8 mouse cellular contexts compared by ENCODE assay signal in the genomic region with DNA sequence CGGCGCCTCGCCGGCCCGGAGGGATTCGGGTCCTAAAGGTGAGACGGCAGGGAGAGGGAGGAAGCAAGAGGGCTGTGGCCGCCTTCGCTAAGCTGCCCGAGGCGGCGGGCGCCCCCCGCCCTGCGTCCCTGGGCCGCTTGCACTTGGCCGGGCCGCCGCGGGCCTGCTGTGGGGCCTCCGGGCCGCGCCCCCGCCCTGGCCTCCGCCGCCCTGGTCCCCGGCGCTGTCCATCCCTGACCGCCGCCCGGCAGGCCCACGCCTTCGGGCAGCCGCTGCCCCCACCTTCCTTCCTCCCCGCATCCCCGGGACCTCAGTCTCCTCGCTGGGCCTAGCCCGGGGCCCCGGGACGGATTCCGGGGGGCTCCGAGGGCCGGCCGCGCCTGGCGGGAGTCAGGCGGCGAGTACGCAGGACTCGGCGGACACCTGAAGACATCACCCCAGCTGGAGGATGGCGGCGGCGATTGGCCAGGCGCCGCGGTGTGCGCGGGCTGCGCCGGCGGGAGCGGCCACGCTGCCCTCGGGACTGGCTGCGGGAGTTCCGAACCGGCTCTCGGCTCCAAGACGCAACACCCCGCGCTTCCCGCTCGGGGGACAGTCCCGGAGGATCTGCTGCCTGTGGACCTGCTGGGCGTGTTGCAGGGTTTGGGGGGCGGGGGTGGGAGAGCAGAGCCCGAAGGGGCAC. TPM values are rescaled to one million over a fixed set of nuclear protein-coding genes. Genes with fewer than 3 reads are reported as not detected.
DNase-seq lines count a peak whose midpoint lies in the region; ATAC-seq lines count a peak whose summit lies in the region.

No protein-coding gene starts in this region.

- peak; percentile 37 for DNase-seq in 3T3-L1 (ENCODE audit: low read depth, low spot score)
- DNase-seq in Muller cell, postnatal 12 days (ENCODE audit: inconsistent ontology term) = peak; percentile 69
- peak; percentile 12 to 50 for DNase-seq in gastrocnemius, postnatal 36 days
- DNase-seq in kidney, postnatal 10 days = peak; percentile 66
- DNase-seq in thymus, postnatal 25 days = peak; percentile 38

- H3K4me2 ChIP-seq in liver, embryonic 15.5 days = peak overlapping the region; percentile 88
- peak overlapping the region; percentile 95 for H3K4me2 ChIP-seq in neural tube, embryonic 12.5 days (replicated peaks)

- peaks cover 65% of the 10 kb centered on the region for H3K4me1 ChIP-seq in liver, embryonic 15.5 days (replicated peaks)
- peaks cover 4% of the 10 kb centered on the region for H3K4me1 ChIP-seq in neural tube, embryonic 12.5 days

- no peaks in the 10 kb centered on the region for H3K9me3 ChIP-seq in liver, embryonic 15.5 days (replicated peaks)
- no peaks in the 10 kb centered on the region for H3K9me3 ChIP-seq in neural tube, embryonic 12.5 days

- intact Hi-C loops in gastrocnemius, postnatal 36 days (cut with DNase I) = no loop called here

- H3K9ac ChIP-seq in liver, embryonic 15.5 days = peak overlapping the region; percentile 100
- H3K9ac ChIP-seq in neural tube, embryonic 12.5 days = peak overlapping the region; percentile 93

- H3K4me3 ChIP-seq in liver, embryonic 15.5 days (replicated peaks) = peak overlapping the region; percentile 100
- H3K4me3 ChIP-seq in neural tube, embryonic 12.5 days = peak overlapping the region; percentile 98

- H3K27ac ChIP-seq in liver, embryonic 15.5 days (replicated peaks) = peak overlapping the region; percentile 98
- peak overlapping the region; percentile 75 for H3K27ac ChIP-seq in neural tube, embryonic 12.5 days

- peak; percentile 21; the same call in 1 of the 2 replicates for ATAC-seq in common myeloid progenitor, adult 5-6 weeks (replicated peaks; ENCODE audit: low read depth, poor library complexity, severe bottlenecking)
- ATAC-seq in liver, embryonic 15.5 days (ENCODE audit: insufficient read depth) = peak; percentile 60
- peak; percentile 85 for ATAC-seq in neural tube, embryonic 12.5 days (ENCODE audit: low FRiP score, low read depth)

- no peaks in the 10 kb centered on the region for H3K27me3 ChIP-seq in liver, embryonic 15.5 days
- H3K27me3 ChIP-seq in neural tube, embryonic 12.5 days (replicated peaks) = no peaks in the 10 kb centered on the region

- peaks cover 20% of the 10 kb centered on the region for H3K36me3 ChIP-seq in liver, embryonic 15.5 days (replicated peaks)
- H3K36me3 ChIP-seq in neural tube, embryonic 12.5 days = 0 out of 2 replicates have a peak, but pooled peaks cover 4% of the 10 kb centered on the region

- under 1% methylated on average over 68 of the region's 78 CpGs for WGBS in liver, embryonic 15.5 days (ENCODE audit: insufficient replicate concordance)
- under 1% methylated on average over 73 of the region's 78 CpGs for WGBS in neural tube, embryonic 12.5 days

RNA-seq across cellular contexts. Expression of a gene that starts 0.5 kb away (rescaled TPM):
- 6.0 and 10.7 TPM in 2 replicates for total RNA-seq in common myeloid progenitor, adult 5-6 weeks (2017)
- total RNA-seq in gastrocnemius, postnatal 36 days (2021) = 1 to 10 TPM; 1.9 to 2.2 TPM
- polyA plus RNA-seq in liver, embryonic 15.5 days (2015; fragmentation: Nextera tagmentation; extraction: Ambion mirVana) = 3.2 and 3.7 TPM in 2 replicates
- polyA plus RNA-seq in neural tube, embryonic 12.5 days (2016; fragmentation: Nextera tagmentation; extraction: Ambion mirVana) = 3.3 and 3.5 TPM in 2 replicates

Comparison
In these comparisons a context has a peak if more than half of its experiments do, and no peak if none do; other contexts are left out.
1. Peak in every context shown above with its lines: DNase-seq, ATAC-seq, H3K4me3 ChIP-seq and H3K27ac ChIP-seq.
2. ATAC-seq: peak in every context shown above with its lines; median percentile 85 in neural tube, embryonic 12.5 days; 60 in liver, embryonic 15.5 days; 21 in common myeloid progenitor, adult 5-6 weeks.